Mouse (Mus musculus): ENCODE measurements at regions not wholly inside any gene's neighbourhood (a gene's known extent, or its start where the extent isn't known, plus 50 kb on each side); places are given as distances from the start of the nearest gene placed in this dataset.

- TF ChIP-seq CTCF (IDR thresholded peaks at IDR 0.05; ENCODE audit: control insufficient read depth, insufficient read depth, insufficient read length) (no peak), USF1 (IDR thresholded peaks at IDR 0.05; ENCODE audit: low read depth) (no peak), CEBPB (IDR thresholded peaks at IDR 0.05; ENCODE audit: low read depth) (no peak), MAX (IDR thresholded peaks at IDR 0.05) (no peak), FOSL1 (IDR thresholded peaks at IDR 0.05; ENCODE audit: insufficient read depth, low read length, poor library complexity, severe bottlenecking) (no peak), MYOD1 (IDR thresholded peaks at IDR 0.05; ENCODE audit: control insufficient read depth, insufficient read length, low read depth) (no peak)
Observed at GRCm38 (mm10) chr1:81771704-81772103, 461.2 kb upstream of the Gm9747 start.
